Mouse (Mus musculus) hindbrain, embryonic 12.5 days (tissue): ENCODE data around the gene Suclg2. TPM values are rescaled to one million over a fixed set of nuclear protein-coding genes. Genes with fewer than 3 reads are reported as not detected.

ENCODE experiments used
- ATAC-seq: fragments of 200-750 bp; cut with Nextera tagmentation; 2 replicates; pipeline ENCODE4 v1.8.0; 2017; ENCODE audit warnings: moderate TSS enrichment; ENCODE audit not compliant: low FRiP score
- H3K27ac ChIP-seq: fragments of 300-500 bp; sonication (generic); 2 replicates; pipeline ENCODE4 v1.5.1; 2016; ENCODE audit warnings: mild to moderate bottlenecking
- H3K27me3 ChIP-seq: fragments of 300-500 bp; sonication (generic); 2 replicates; pipeline ENCODE4 v1.6.1; 2016; ENCODE audit warnings: mild to moderate bottlenecking
- H3K36me3 ChIP-seq: fragments of 300-500 bp; sonication (generic); 2 replicates; pipeline ENCODE4 v1.6.1; 2016; ENCODE audit warnings: mild to moderate bottlenecking
- H3K4me1 ChIP-seq: fragments of 300-500 bp; sonication (generic); 2 replicates; pipeline ENCODE4 v1.6.1; 2016
- H3K4me2 ChIP-seq: fragments of 300-500 bp; sonication (generic); replicated peaks from 2 replicates; pipeline ENCODE4 v1.6.1; 2016; ENCODE audit warnings: mild to moderate bottlenecking
- H3K4me3 ChIP-seq: fragments of 300-500 bp; sonication (generic); 2 replicates; pipeline ENCODE4 v1.5.1; 2016; ENCODE audit warnings: mild to moderate bottlenecking
- H3K9ac ChIP-seq: fragments of 300-500 bp; sonication (generic); 2 replicates; pipeline ENCODE4 v1.6.1; 2016; ENCODE audit warnings: mild to moderate bottlenecking, moderate library complexity
- H3K9me3 ChIP-seq: fragments of 300-500 bp; sonication (generic); replicated peaks from 2 replicates; pipeline ENCODE4 v1.6.1; 2016; ENCODE audit warnings: mild to moderate bottlenecking
- WGBS: fragments of 180-500 bp; shearing (Covaris S2); methylation state at CpG from one replicate; pipeline ENCODE4 v1.1.7; 2016; 5-methylcytosine and 5-hydroxymethylcytosine counted together
- polyA plus RNA-seq: library from polyadenylated mRNA; unstranded; fragments of >200 nt; fragmentation: Nextera tagmentation; extraction: Ambion mirVana; gene quantifications from 2 replicates; pipeline ENCODE4 v1.2.1, GENCODE M21; 2016

The Suclg2 gene
- polyA plus RNA-seq, 1 experiment from 2014 or later = 32.5 TPM

DNA sequence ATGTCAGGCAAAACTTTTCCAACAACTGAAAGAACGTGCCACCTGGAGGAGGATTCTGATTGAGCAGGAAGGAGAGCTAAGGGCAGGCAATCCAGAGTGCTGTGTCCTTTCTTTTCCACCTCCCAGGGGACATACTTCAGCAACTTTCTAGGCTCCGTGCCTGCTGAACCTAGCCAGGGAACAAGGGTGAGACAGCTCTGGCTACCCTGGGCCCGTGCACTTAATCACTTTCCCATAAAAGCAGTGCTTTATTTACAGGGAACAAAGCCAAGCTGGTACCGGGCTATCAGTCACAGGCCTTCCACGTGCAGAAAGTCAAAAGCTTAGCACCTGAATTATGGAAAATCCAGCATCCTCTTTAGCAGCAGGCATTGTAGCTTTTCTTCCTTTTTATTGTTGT, 5.4 kb downstream of the Suclg2 start:
- 0 out of 2 replicates have a peak, but pooled peaks cover 6% of the 10 kb centered on the region for H3K4me1 ChIP-seq
- no peak overlapping the region for H3K9ac ChIP-seq
- H3K4me3 ChIP-seq = no peak overlapping the region
- no peaks in the 10 kb centered on the region for H3K36me3 ChIP-seq
- no peaks in the 10 kb centered on the region for H3K9me3 ChIP-seq
- H3K27ac ChIP-seq = no peak overlapping the region
- H3K27me3 ChIP-seq = no peaks in the 10 kb centered on the region
- 22% methylated on average over 5 of the region's 5 CpGs for WGBS
- no peak for ATAC-seq
- H3K4me2 ChIP-seq = no peak overlapping the region

DNA sequence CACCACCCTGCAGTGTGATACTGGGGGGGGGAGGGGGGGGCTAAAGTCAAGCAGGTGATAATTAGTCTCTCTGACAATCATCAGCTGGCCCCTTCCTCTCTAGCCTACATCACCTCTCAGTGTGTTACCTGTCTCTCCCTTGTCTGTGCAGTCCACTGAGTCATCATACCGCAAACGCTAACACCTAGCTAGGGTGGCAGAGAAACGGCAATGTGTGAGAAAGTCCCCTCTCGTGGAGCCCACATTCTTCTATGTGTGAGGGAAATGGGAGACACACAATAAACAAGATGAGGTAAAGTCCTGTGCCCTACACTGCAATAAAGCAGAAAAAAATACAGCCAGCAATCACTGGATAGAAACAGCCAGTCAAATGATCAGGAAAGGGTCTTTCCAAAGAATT, 6.5 kb downstream of the Suclg2 start:
- H3K4me2 ChIP-seq = no peak overlapping the region
- no peaks in the 10 kb centered on the region for H3K9me3 ChIP-seq
- H3K36me3 ChIP-seq = no peaks in the 10 kb centered on the region
- H3K4me3 ChIP-seq = no peak overlapping the region
- H3K27ac ChIP-seq = no peak overlapping the region
- no peak overlapping the region for H3K9ac ChIP-seq
- ATAC-seq = no peak
- H3K4me1 ChIP-seq = 0 out of 2 replicates have a peak, but pooled peaks cover 6% of the 10 kb centered on the region
- no peaks in the 10 kb centered on the region for H3K27me3 ChIP-seq
- 82% methylated on average over 4 of the region's 4 CpGs for WGBS

DNA sequence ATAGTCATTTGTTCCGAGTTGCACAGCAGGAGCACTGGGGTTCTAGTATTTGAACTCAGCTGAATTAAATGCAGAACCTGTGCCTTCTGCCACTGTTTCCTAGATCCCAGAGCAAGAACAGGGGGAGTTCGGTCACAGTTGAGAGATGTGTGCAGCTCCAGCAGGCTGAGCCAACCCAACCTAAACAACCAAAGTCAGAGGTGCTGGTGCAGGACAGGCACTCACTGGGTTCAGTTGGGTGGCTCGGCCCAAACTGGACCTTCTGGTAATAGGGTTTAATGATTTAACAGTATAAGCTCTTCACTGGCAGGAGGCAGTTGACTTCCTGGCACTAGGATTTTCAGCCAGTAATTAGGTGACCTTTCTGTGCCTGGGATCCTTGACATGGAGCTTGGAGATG, 6.9 kb downstream of the Suclg2 start:
- no peak for ATAC-seq
- Histone ChIP-seq H3K27ac (no peak overlapping the region), H3K36me3 (no peaks in the 10 kb centered on the region), H3K4me2 (no peak overlapping the region), H3K27me3 (no peaks in the 10 kb centered on the region), H3K4me3 (no peak overlapping the region), H3K9me3 (no peaks in the 10 kb centered on the region), H3K9ac (no peak overlapping the region), H3K4me1 (0 out of 2 replicates have a peak, but pooled peaks cover 6% of the 10 kb centered on the region)
- 81% methylated on average over 3 of the region's 3 CpGs for WGBS

DNA sequence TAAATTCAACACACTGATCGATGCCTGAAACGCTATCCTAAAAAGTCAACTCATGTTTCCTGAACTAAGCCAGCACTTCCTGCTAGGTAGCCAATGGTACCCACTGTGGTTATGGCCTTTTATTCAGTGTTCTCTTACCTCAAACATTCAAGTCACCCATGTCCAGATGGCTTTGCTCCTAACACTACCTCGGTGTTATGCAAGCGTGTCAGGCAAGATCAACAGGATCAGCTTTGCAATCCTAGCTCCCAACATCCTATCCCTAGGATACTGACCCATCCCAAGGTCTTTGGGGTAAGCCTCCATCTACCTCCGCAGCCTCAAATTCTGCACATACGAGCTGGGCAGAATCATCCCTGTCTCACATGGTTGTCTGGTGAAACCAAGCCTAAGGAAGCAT, 7.7 kb downstream of the Suclg2 start:
- H3K4me2 ChIP-seq = no peak overlapping the region
- H3K9ac ChIP-seq = no peak overlapping the region
- H3K4me3 ChIP-seq = no peak overlapping the region
- no peak overlapping the region for H3K27ac ChIP-seq
- no peak for ATAC-seq
- H3K36me3 ChIP-seq = no peaks in the 10 kb centered on the region
- WGBS = 89% methylated on average over 6 of the region's 6 CpGs
- 0 out of 2 replicates have a peak, but pooled peaks cover 6% of the 10 kb centered on the region for H3K4me1 ChIP-seq
- no peaks in the 10 kb centered on the region for H3K9me3 ChIP-seq
- H3K27me3 ChIP-seq = no peaks in the 10 kb centered on the region

DNA sequence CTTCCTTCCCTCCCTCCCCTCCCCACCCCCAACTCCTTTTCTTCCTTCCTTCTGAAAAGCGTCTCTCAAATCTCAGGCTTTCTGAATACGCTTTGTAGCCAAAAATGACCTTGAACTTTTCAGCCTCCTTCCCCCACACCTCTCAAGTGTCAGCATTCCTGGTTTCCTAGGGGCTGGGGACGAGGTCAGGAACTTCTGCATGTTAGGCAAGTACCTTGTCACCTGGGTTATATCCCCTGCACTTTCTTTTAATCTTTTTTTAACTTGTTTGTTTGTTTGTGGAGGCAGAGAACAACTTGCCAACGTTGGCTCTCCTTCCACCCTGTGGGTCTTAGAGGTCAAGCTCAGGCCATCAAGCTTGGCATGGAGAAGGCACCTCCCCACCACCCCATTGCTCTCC, 9.1 kb downstream of the Suclg2 start:
- Histone ChIP-seq H3K27me3 (no peaks in the 10 kb centered on the region), H3K4me1 (0 out of 2 replicates have a peak, but pooled peaks cover 6% of the 10 kb centered on the region), H3K36me3 (no peaks in the 10 kb centered on the region), H3K9ac (no peak overlapping the region), H3K4me3 (no peak overlapping the region), H3K27ac (no peak overlapping the region), H3K9me3 (no peaks in the 10 kb centered on the region), H3K4me2 (no peak overlapping the region)
- 51% methylated on average over 4 of the region's 4 CpGs for WGBS
- no peak for ATAC-seq

DNA sequence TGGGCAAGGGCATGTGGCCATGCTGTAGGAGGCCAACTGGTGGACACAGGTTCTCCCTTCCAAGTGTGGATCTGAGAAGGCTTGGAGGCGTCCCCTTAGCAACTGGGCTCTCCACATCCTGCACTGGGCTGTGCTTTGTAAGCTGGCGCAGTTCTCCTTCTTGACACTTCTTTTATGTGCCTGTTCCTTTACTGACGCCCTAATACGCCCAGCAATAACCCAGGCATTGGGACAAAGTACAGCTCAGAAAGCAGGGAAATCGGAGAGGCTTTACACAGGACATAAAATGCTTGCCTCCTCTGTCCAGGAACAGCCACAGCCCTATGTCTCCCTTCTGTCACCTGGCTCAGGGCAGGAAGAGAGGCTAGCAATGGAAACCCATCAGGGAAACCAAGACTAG, 9.5 kb downstream of the Suclg2 start:
- Histone ChIP-seq H3K9ac (no peak overlapping the region), H3K9me3 (no peaks in the 10 kb centered on the region), H3K4me3 (no peak overlapping the region), H3K4me2 (no peak overlapping the region), H3K36me3 (no peaks in the 10 kb centered on the region), H3K27ac (no peak overlapping the region), H3K4me1 (0 out of 2 replicates have a peak, but pooled peaks cover 6% of the 10 kb centered on the region), H3K27me3 (no peaks in the 10 kb centered on the region)
- ATAC-seq = no peak
- WGBS = 80% methylated on average over 5 of the region's 5 CpGs

DNA sequence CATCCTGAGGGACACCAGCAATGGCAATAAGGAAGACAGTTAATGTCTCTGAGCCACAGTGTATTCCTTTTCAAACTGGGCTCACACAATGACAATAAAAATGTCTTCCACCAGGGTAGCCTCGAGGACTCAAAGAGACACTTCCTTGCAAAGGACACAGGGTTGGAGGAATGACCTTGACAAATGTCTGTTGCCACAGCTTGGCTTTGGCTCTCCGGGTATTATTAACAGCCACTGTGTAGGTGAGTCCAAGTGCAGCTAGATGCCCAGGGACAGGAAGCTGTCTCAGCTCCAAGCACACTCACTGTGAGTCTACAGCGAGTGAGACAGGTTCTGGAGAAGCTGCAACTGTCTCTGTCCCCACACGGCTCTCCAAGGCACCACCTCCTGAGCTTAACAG, 14.0 kb downstream of the Suclg2 start:
- H3K4me3 ChIP-seq = no peak overlapping the region
- H3K27ac ChIP-seq = no peak overlapping the region
- H3K4me2 ChIP-seq = no peak overlapping the region
- no peaks in the 10 kb centered on the region for H3K36me3 ChIP-seq
- no peak for ATAC-seq
- H3K9ac ChIP-seq = no peak overlapping the region
- H3K4me1 ChIP-seq = 0 out of 2 replicates have a peak, but pooled peaks cover 3% of the 10 kb centered on the region
- 82% methylated on average over 4 of the region's 4 CpGs for WGBS
- no peaks in the 10 kb centered on the region for H3K27me3 ChIP-seq
- no peaks in the 10 kb centered on the region for H3K9me3 ChIP-seq

DNA sequence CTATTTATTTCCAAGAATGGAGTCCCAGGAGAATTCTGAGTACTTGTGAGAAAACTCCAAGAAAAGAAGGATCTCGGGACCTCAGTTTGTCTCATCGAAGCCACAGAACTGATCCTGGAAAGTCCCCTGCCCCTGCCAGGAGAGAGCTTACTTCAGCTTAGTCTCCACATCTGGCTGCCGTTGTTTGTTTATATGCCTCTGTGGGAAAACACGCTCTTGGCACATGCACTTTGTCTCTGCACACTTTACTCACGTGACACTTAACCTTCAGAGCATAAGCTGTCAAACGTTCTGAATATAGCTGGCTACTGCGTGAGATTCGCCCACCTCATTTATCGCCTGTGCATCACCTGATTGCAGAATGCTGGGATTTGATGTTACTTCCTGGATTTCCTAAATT, 16.4 kb downstream of the Suclg2 start:
- ATAC-seq = no peak
- WGBS = 82% methylated on average over 9 of the region's 9 CpGs
- H3K4me1 ChIP-seq = peaks cover 8% of the 10 kb centered on the region

DNA sequence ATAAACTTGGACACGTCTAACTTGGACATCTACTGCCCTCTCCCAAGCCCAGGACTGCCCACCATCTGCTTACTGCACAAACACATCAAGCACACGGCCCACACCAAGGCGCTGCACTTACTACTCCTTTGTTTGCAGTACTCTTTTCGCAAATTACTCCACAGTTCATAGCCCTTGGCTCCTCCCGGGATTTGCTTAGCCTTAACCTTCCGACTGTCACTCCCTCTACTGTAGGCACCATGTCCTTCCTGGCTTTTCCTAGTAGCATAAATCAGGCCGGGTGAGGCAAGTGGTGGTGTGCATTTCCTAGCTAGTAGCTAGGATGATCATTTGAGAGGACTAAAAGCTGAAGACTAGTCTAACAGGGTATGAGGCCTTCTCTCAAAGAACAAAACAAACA, 16.8 kb downstream of the Suclg2 start:
- ATAC-seq = no peak
- no peaks in the 10 kb centered on the region for H3K9me3 ChIP-seq

More for the DNA sequence above, 16.4 kb downstream of the Suclg2 start:
- Histone ChIP-seq H3K4me2 (no peak overlapping the region), H3K9ac (no peak overlapping the region), H3K4me3 (no peak overlapping the region), H3K36me3 (no peaks in the 10 kb centered on the region), H3K27ac (no peak overlapping the region), H3K27me3 (no peaks in the 10 kb centered on the region), H3K9me3 (no peaks in the 10 kb centered on the region)

DNA sequence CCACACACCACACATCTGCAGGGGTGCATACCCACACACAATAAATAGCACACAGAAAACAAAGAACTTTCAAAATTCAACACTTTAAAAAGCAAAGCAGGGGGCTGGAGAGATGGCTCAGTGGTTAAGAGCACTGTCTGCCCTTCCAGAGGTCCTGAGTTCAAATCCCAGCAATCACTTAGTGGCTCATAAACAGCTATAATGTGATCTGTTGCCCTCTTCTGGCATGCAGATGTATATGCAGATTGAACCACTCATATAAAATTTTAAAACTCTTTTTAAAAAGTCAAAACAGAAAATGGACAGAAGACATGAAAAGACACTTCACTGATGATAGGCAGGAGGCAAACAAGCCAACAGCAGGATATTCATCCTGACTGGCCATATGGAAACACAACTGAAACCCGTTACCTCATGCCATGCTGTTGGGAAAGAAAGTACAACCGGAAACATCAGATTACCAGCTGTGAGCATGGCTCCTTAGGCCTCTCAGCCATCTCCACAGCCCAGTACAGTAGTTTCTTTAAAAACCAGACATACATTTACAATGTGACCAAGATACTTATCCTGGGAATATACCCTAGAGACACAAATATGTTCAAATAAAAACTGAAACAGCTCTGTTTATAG, 17.5 kb downstream of the Suclg2 start:
- H3K9ac ChIP-seq = no peak overlapping the region
- 65% methylated on average over 2 of the region's 2 CpGs for WGBS
- no peak for ATAC-seq

More for the DNA sequence above, 16.8 kb downstream of the Suclg2 start:
- H3K9ac ChIP-seq = no peak overlapping the region
- WGBS = 73% methylated on average over 7 of the region's 7 CpGs
- H3K27me3 ChIP-seq = no peaks in the 10 kb centered on the region
- no peak overlapping the region for H3K4me2 ChIP-seq
- H3K4me1 ChIP-seq = peaks cover 8% of the 10 kb centered on the region
- no peaks in the 10 kb centered on the region for H3K36me3 ChIP-seq
- no peak overlapping the region for H3K27ac ChIP-seq
- H3K4me3 ChIP-seq = no peak overlapping the region

DNA sequence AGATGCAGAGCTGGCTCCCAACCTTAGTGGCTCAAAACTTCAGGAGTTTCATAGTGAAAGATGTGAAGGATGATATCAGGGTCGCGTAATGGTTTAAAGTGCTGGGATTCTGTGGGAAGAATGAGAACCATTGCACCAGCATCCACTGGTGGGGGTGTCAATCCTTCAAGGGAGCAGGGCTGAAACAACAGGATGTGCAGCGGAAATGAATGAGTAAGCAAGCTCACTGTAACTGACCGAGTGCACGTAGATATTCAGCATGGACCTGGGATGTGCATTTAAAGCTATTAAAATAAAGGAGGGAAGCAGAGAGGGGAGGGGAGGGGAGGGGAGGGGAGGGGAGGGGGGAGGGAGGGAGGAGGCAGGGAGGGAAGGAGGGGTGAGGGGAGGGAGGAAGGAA, 18.4 kb downstream of the Suclg2 start:
- no peak overlapping the region for H3K27ac ChIP-seq
- H3K36me3 ChIP-seq = no peaks in the 10 kb centered on the region
- H3K9ac ChIP-seq = no peak overlapping the region
- peaks cover 11% of the 10 kb centered on the region for H3K4me1 ChIP-seq
- no peak overlapping the region for H3K4me3 ChIP-seq
- H3K4me2 ChIP-seq = no peak overlapping the region
- no peaks in the 10 kb centered on the region for H3K9me3 ChIP-seq
- ATAC-seq = no peak
- H3K27me3 ChIP-seq = no peaks in the 10 kb centered on the region
- 63% methylated on average over 5 of the region's 5 CpGs for WGBS

More for the DNA sequence above, 17.5 kb downstream of the Suclg2 start:
- Histone ChIP-seq H3K4me3 (no peak overlapping the region), H3K9me3 (no peaks in the 10 kb centered on the region), H3K4me1 (peaks cover 8% of the 10 kb centered on the region), H3K4me2 (no peak overlapping the region), H3K36me3 (no peaks in the 10 kb centered on the region), H3K27me3 (no peaks in the 10 kb centered on the region), H3K27ac (no peak overlapping the region)

DNA sequence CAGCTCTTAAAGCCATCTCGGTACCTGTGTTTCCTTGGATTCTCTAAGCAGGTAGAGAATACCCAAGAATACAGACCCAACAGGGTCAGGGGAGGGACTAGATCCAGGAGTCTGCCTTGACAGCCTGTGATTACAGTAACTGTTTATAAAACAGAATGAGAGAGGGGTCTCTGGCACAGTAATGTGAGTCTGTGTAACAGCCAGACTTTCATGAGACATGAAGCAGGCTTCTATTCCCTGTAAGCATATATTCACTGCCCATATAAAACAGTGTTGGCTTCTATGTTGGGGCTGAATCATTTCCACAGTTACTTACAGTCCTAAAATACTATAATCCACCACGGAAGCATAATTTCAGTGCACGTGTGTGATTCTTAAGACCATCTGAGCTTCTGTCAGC, 19.3 kb downstream of the Suclg2 start:
- no peak overlapping the region for H3K9ac ChIP-seq
- no peak overlapping the region for H3K4me2 ChIP-seq
- no peaks in the 10 kb centered on the region for H3K9me3 ChIP-seq
- ATAC-seq = no peak
- H3K36me3 ChIP-seq = no peaks in the 10 kb centered on the region
- H3K27me3 ChIP-seq = no peaks in the 10 kb centered on the region
- no peak overlapping the region for H3K4me3 ChIP-seq
- no peak overlapping the region for H3K27ac ChIP-seq
- peaks cover 11% of the 10 kb centered on the region for H3K4me1 ChIP-seq
- WGBS = 91% methylated on average over 3 of the region's 3 CpGs

DNA sequence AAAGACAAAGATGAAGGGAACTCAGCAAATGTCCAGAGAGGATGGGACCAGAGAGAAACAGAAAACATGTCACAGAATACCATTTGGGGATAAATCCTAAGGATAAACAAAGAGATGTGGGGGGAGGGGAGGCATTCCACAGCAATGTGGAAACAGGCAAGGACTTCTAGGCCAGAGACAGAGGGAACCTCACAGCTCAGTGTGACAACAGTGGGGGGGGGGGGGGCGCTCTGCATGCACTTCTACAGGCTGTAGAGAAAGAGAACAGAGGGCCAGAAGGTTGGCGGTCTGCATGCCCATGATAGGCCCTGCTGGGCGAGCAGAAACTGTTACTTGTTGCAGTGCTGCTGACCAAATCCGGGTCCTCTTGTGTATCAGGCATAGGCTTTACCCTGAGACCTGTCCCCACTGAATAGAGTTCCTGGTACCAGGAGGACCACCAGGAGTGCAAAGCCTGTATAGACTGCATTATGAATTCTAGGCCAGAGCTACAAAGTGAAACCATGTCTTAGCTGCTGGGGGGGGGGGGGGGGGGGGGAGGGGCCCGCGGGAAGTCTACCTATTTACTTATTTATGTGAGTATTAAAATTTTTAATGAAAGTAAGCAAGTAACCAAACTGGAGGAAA, 20.0 kb downstream of the Suclg2 start:
- Histone ChIP-seq H3K27ac (no peak overlapping the region), H3K4me1 (peaks cover 11% of the 10 kb centered on the region), H3K4me3 (no peak overlapping the region), H3K27me3 (no peaks in the 10 kb centered on the region), H3K9me3 (no peaks in the 10 kb centered on the region), H3K9ac (no peak overlapping the region), H3K4me2 (no peak overlapping the region), H3K36me3 (no peaks in the 10 kb centered on the region)
- no peak for ATAC-seq
- 14% methylated on average over 4 of the region's 6 CpGs for WGBS
